Mouse (Mus musculus): ENCODE measurements around the gene Olfr1368.

GRCm38 (mm10) chr13:21183661-21184060 lies 38.0 kb upstream of the Olfr1368 start:
- TF ChIP-seq CTCF (IDR thresholded peaks at IDR 0.05; ENCODE audit: extremely low read depth, insufficient read length, insufficient replicate concordance, low read depth, low read length) (no peak), POLR2A (IDR thresholded peaks at IDR 0.05; ENCODE audit: low read depth, low read length) (no peak)

Data from small intestine, adult 2 months (tissue).